ENCODE assay signal across 24 mouse cellular contexts in the genomic region with DNA sequence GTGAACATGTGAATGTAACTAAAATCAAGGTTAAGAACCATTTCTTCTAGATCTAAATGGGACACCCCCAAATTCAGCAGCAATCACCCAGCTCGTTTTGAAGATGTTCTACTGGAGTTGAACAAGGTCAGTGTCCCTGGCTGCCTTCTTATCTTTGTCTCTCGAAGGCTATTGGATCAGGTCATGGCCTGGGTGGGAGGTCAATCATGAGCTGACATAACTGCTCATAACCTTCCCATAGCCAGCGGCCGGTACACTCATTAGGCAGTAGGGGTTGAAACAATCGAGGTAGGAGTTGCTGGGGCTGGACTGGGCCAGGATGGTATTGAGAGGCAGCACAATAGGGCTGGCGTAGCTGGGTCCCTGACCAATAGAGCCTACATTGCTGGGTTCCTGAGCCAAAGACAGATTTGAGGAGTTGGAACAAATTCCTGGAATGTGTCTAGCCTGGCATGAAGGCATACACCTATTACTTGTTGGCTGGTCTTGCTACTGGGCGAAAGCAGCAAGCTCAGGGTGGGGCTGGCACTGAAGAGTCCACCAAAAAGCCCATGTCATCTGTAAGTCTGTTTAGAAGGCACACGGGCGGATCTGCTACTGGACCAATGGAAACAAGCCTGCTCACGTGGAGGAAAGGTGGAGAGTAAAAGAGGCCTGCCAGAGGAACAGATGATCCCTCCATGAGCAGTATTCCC.
"Had no signal": no experiment of that assay in that cellular context is flagged by ENCODE, and none has a peak within 500 bp of the region (broad histone marks: within the 10 kb centered on the region; RNA-seq: fewer than 3 reads in every experiment).

No protein-coding gene starts in this region.

- H3K4me3 ChIP-seq: kidney, embryonic 15.5 days; left cerebral cortex, adult 2 months; limb, embryonic 12.5 days; liver, embryonic 12.5 days; liver, embryonic 15.5 days; lung, embryonic 15.5 days; megakaryocyte, embryonic 14.5 days; midbrain, embryonic 10.5 days; midbrain, embryonic 13.5 days; myocyte; neural tube, embryonic 13.5 days; stomach, embryonic 15.5 days had no signal

- H3K36me3 ChIP-seq: kidney, embryonic 15.5 days; limb, embryonic 12.5 days; liver, embryonic 12.5 days; liver, embryonic 15.5 days; lung, embryonic 15.5 days; midbrain, embryonic 10.5 days; midbrain, embryonic 13.5 days; neural tube, embryonic 13.5 days; stomach, embryonic 15.5 days had no signal

- H3K9me3 ChIP-seq: kidney, embryonic 15.5 days; limb, embryonic 12.5 days; liver, embryonic 12.5 days; liver, embryonic 15.5 days; lung, embryonic 15.5 days; megakaryocyte, embryonic 14.5 days; midbrain, embryonic 10.5 days; midbrain, embryonic 13.5 days; neural tube, embryonic 13.5 days; stomach, embryonic 15.5 days had no signal

- H3K4me2 ChIP-seq: kidney, embryonic 15.5 days; limb, embryonic 12.5 days; liver, embryonic 12.5 days; liver, embryonic 15.5 days; lung, embryonic 15.5 days; midbrain, embryonic 13.5 days; neural tube, embryonic 13.5 days; stomach, embryonic 15.5 days had no signal

- H3K9ac ChIP-seq: kidney, embryonic 15.5 days; limb, embryonic 12.5 days; liver, embryonic 12.5 days; liver, embryonic 15.5 days; lung, embryonic 15.5 days; midbrain, embryonic 13.5 days; neural tube, embryonic 13.5 days; stomach, embryonic 15.5 days had no signal

- H3K4me1 ChIP-seq: kidney, embryonic 15.5 days; limb, embryonic 12.5 days; liver, embryonic 12.5 days; liver, embryonic 15.5 days; lung, embryonic 15.5 days; midbrain, embryonic 13.5 days; neural tube, embryonic 13.5 days; stomach, embryonic 15.5 days had no signal

- H3K27ac ChIP-seq: kidney, embryonic 15.5 days; left cerebral cortex, adult 2 months; liver, embryonic 12.5 days; liver, embryonic 15.5 days; lung, embryonic 15.5 days; midbrain, embryonic 10.5 days; midbrain, embryonic 13.5 days; neural tube, embryonic 13.5 days; stomach, embryonic 15.5 days had no signal

- ATAC-seq: liver, embryonic 12.5 days; midbrain, embryonic 13.5 days; midbrain, embryonic 16.5 days had no signal

- H3K27me3 ChIP-seq: kidney, embryonic 15.5 days; limb, embryonic 12.5 days; liver, embryonic 12.5 days; liver, embryonic 15.5 days; lung, embryonic 15.5 days; midbrain, embryonic 13.5 days; neural tube, embryonic 13.5 days; stomach, embryonic 15.5 days had no signal

- DNase-seq: kidney, postnatal 10 days; kidney, postnatal 36 days; layer of hippocampus, postnatal 36 days; liver; lung, adult 18-20 months; lung, postnatal 10 days; lung, postnatal 36 days; retina, postnatal 1 day; right cerebral cortex, postnatal 25 days; spleen, adult 18-20 months; thymus, postnatal 25 days had no signal
